Mouse (Mus musculus): Measurements from ENCODE around the gene Fnip2. TPM values are rescaled to one million over a fixed set of nuclear protein-coding genes. Genes with fewer than 3 reads are reported as not detected.
"Not testable (repeated sequence)": the region's sequence is repeated elsewhere in the genome, so short reads cannot be mapped to it uniquely, and the experiment has no call there.

Fnip2 gene
- polyA plus RNA-seq, 1 experiment from 2014 or later: 9.9 TPM

GRCm38 (mm10) chr3:79446648-79447047 is 120.9 kb downstream of the Fnip2 start:
- H3K4me1 ChIP-seq (replicated peaks; ENCODE audit: control insufficient read depth, insufficient read depth, low read length); H3K4me2 ChIP-seq (replicated peaks); DNase-seq (ENCODE audit: low spot score); H3K36me3 ChIP-seq (replicated peaks; ENCODE audit: control insufficient read depth, insufficient read depth); H3K4me3 ChIP-seq (replicated peaks; ENCODE audit: low read length); H3K9me3 ChIP-seq (ENCODE audit: control insufficient read depth, low read length); ATAC-seq (ENCODE audit: low FRiP score); H3K9ac ChIP-seq; H3K27me3 ChIP-seq (ENCODE audit: control insufficient read depth, insufficient read depth, low read length); H3K27ac ChIP-seq: not testable (repeated sequence)
- 85% methylated on average over 3 of the region's 3 CpGs for WGBS

GRCm38 (mm10) chr3:79446124-79446523 is 121.5 kb downstream of the Fnip2 start:
- Histone ChIP-seq H3K9ac (no peak overlapping the region), H3K27me3 (ENCODE audit: control insufficient read depth, insufficient read depth, low read length) (no peaks in the 10 kb centered on the region), H3K27ac (no peak overlapping the region), H3K36me3 (replicated peaks; ENCODE audit: control insufficient read depth, insufficient read depth) (no peaks in the 10 kb centered on the region), H3K4me2 (replicated peaks) (no peak overlapping the region), H3K4me1 (replicated peaks; ENCODE audit: control insufficient read depth, insufficient read depth, low read length) (no peaks in the 10 kb centered on the region), H3K4me3 (replicated peaks; ENCODE audit: low read length) (no peak overlapping the region), H3K9me3 (ENCODE audit: control insufficient read depth, low read length) (no peaks in the 10 kb centered on the region)
- ATAC-seq (ENCODE audit: low FRiP score) (no peak), DNase-seq (ENCODE audit: low spot score) (no peak)
- 93% methylated on average over 4 of the region's 4 CpGs for WGBS

- ATAC-seq (ENCODE audit: low FRiP score): no peak
- H3K4me3 ChIP-seq (replicated peaks; ENCODE audit: low read length): no peak overlapping the region
- no peaks in the 10 kb centered on the region for H3K9me3 ChIP-seq (ENCODE audit: control insufficient read depth, low read length)
- WGBS: 84% methylated on average over 8 of the region's 8 CpGs
- DNase-seq (ENCODE audit: low spot score): no peak
- H3K9ac ChIP-seq: no peak overlapping the region
- no peaks in the 10 kb centered on the region for H3K36me3 ChIP-seq (replicated peaks; ENCODE audit: control insufficient read depth, insufficient read depth)
- no peaks in the 10 kb centered on the region for H3K27me3 ChIP-seq (ENCODE audit: control insufficient read depth, insufficient read depth, low read length)
- no peak overlapping the region for H3K4me2 ChIP-seq (replicated peaks)
- 0 out of 2 replicates have a peak, but pooled peaks cover 5% of the 10 kb centered on the region for H3K4me1 ChIP-seq (replicated peaks; ENCODE audit: control insufficient read depth, insufficient read depth, low read length)
- H3K27ac ChIP-seq: no peak overlapping the region
Measured at GRCm38 (mm10) chr3:79445041-79445440, 122.6 kb downstream of the Fnip2 start.

- Histone ChIP-seq H3K4me2 (replicated peaks) (no peak overlapping the region), H3K9me3 (ENCODE audit: control insufficient read depth, low read length) (no peaks in the 10 kb centered on the region), H3K27ac (no peak overlapping the region), H3K4me3 (replicated peaks; ENCODE audit: low read length) (no peak overlapping the region), H3K9ac (no peak overlapping the region), H3K4me1 (replicated peaks; ENCODE audit: control insufficient read depth, insufficient read depth, low read length) (0 out of 2 replicates have a peak, but pooled peaks cover 5% of the 10 kb centered on the region), H3K27me3 (ENCODE audit: control insufficient read depth, insufficient read depth, low read length) (no peaks in the 10 kb centered on the region), H3K36me3 (replicated peaks; ENCODE audit: control insufficient read depth, insufficient read depth) (no peaks in the 10 kb centered on the region)
- DNase-seq (ENCODE audit: low spot score): no peak
- ATAC-seq (ENCODE audit: low FRiP score): no peak
- 70% methylated on average over 4 of the region's 4 CpGs for WGBS
Measured at GRCm38 (mm10) chr3:79443850-79444249, 123.7 kb downstream of the Fnip2 start.

GRCm38 (mm10) chr3:79440976-79441491 is 126.6 kb downstream of the Fnip2 start:
- Histone ChIP-seq H3K27ac (peak overlapping the region; percentile 41; the same call in 1 of the 2 replicates), H3K36me3 (replicated peaks; ENCODE audit: control insufficient read depth, insufficient read depth) (no peaks in the 10 kb centered on the region), H3K4me2 (replicated peaks) (no peak overlapping the region; the same call in 1 of the 2 replicates), H3K9ac (no peak overlapping the region), H3K4me1 (replicated peaks; ENCODE audit: control insufficient read depth, insufficient read depth, low read length) (0 out of 2 replicates have a peak, but pooled peaks cover 5% of the 10 kb centered on the region), H3K4me3 (replicated peaks; ENCODE audit: low read length) (no peak overlapping the region), H3K27me3 (ENCODE audit: control insufficient read depth, insufficient read depth, low read length) (no peaks in the 10 kb centered on the region), H3K9me3 (ENCODE audit: control insufficient read depth, low read length) (no peaks in the 10 kb centered on the region)
- peak; percentile 55; the same call in 1 of the 2 replicates for ATAC-seq (ENCODE audit: low FRiP score)
- WGBS: 54% methylated on average over 12 of the region's 12 CpGs
- DNase-seq (ENCODE audit: low spot score): peak; percentile 58

- Histone ChIP-seq H3K36me3 (replicated peaks; ENCODE audit: control insufficient read depth, insufficient read depth) (no peaks in the 10 kb centered on the region), H3K27ac (no peak overlapping the region), H3K4me1 (replicated peaks; ENCODE audit: control insufficient read depth, insufficient read depth, low read length) (0 out of 2 replicates have a peak, but pooled peaks cover 5% of the 10 kb centered on the region), H3K4me2 (replicated peaks) (no peak overlapping the region), H3K4me3 (replicated peaks; ENCODE audit: low read length) (no peak overlapping the region), H3K27me3 (ENCODE audit: control insufficient read depth, insufficient read depth, low read length) (no peaks in the 10 kb centered on the region), H3K9me3 (ENCODE audit: control insufficient read depth, low read length) (no peaks in the 10 kb centered on the region), H3K9ac (no peak overlapping the region)
- no peak for ATAC-seq (ENCODE audit: low FRiP score)
- WGBS: 96% methylated on average over 3 of the region's 3 CpGs
- no peak for DNase-seq (ENCODE audit: low spot score)
Measured at GRCm38 (mm10) chr3:79438276-79438675, 129.3 kb downstream of the Fnip2 start.

- H3K4me2 ChIP-seq (replicated peaks): no peak overlapping the region
- H3K9ac ChIP-seq: no peak overlapping the region
- H3K9me3 ChIP-seq (ENCODE audit: control insufficient read depth, low read length): no peaks in the 10 kb centered on the region
- ATAC-seq (ENCODE audit: low FRiP score) (no peak), DNase-seq (ENCODE audit: low spot score) (no peak)
- H3K27me3 ChIP-seq (ENCODE audit: control insufficient read depth, insufficient read depth, low read length): no peaks in the 10 kb centered on the region
- H3K4me3 ChIP-seq (replicated peaks; ENCODE audit: low read length): no peak overlapping the region
- WGBS: 84% methylated on average over 7 of the region's 7 CpGs
- no peak overlapping the region for H3K27ac ChIP-seq
- no peaks in the 10 kb centered on the region for H3K36me3 ChIP-seq (replicated peaks; ENCODE audit: control insufficient read depth, insufficient read depth)
- 0 out of 2 replicates have a peak, but pooled peaks cover 5% of the 10 kb centered on the region for H3K4me1 ChIP-seq (replicated peaks; ENCODE audit: control insufficient read depth, insufficient read depth, low read length)
Measured at GRCm38 (mm10) chr3:79436186-79436585, 131.4 kb downstream of the Fnip2 start.

GRCm38 (mm10) chr3:79434985-79435384 is 132.6 kb downstream of the Fnip2 start:
- Histone ChIP-seq H3K9me3 (ENCODE audit: control insufficient read depth, low read length) (no peaks in the 10 kb centered on the region), H3K9ac (no peak overlapping the region), H3K4me2 (replicated peaks) (no peak overlapping the region), H3K27ac (no peak overlapping the region), H3K4me1 (replicated peaks; ENCODE audit: control insufficient read depth, insufficient read depth, low read length) (no peaks in the 10 kb centered on the region), H3K4me3 (replicated peaks; ENCODE audit: low read length) (no peak overlapping the region), H3K36me3 (replicated peaks; ENCODE audit: control insufficient read depth, insufficient read depth) (no peaks in the 10 kb centered on the region), H3K27me3 (ENCODE audit: control insufficient read depth, insufficient read depth, low read length) (no peaks in the 10 kb centered on the region)
- ATAC-seq (ENCODE audit: low FRiP score) (no peak), DNase-seq (ENCODE audit: low spot score) (no peak)
- WGBS: 42% methylated on average over 5 of the region's 5 CpGs

- Histone ChIP-seq H3K36me3 (replicated peaks; ENCODE audit: control insufficient read depth, insufficient read depth) (no peaks in the 10 kb centered on the region), H3K4me2 (replicated peaks) (no peak overlapping the region), H3K9me3 (ENCODE audit: control insufficient read depth, low read length) (no peaks in the 10 kb centered on the region), H3K27ac (no peak overlapping the region), H3K4me1 (replicated peaks; ENCODE audit: control insufficient read depth, insufficient read depth, low read length) (no peaks in the 10 kb centered on the region), H3K27me3 (ENCODE audit: control insufficient read depth, insufficient read depth, low read length) (no peaks in the 10 kb centered on the region), H3K4me3 (replicated peaks; ENCODE audit: low read length) (no peak overlapping the region), H3K9ac (no peak overlapping the region)
- 81% methylated on average over 9 of the region's 9 CpGs for WGBS
- DNase-seq (ENCODE audit: low spot score) (no peak), ATAC-seq (ENCODE audit: low FRiP score) (no peak)
Measured at GRCm38 (mm10) chr3:79434436-79434835, 133.2 kb downstream of the Fnip2 start.

- H3K4me2 ChIP-seq (replicated peaks): no peak overlapping the region
- no peaks in the 10 kb centered on the region for H3K4me1 ChIP-seq (replicated peaks; ENCODE audit: control insufficient read depth, insufficient read depth, low read length)
- DNase-seq (ENCODE audit: low spot score) (no peak), ATAC-seq (ENCODE audit: low FRiP score) (no peak)
- H3K4me3 ChIP-seq (replicated peaks; ENCODE audit: low read length): no peak overlapping the region
- H3K9ac ChIP-seq: no peak overlapping the region
- H3K27ac ChIP-seq: no peak overlapping the region
- no peaks in the 10 kb centered on the region for H3K9me3 ChIP-seq (ENCODE audit: control insufficient read depth, low read length)
- no peaks in the 10 kb centered on the region for H3K36me3 ChIP-seq (replicated peaks; ENCODE audit: control insufficient read depth, insufficient read depth)
- H3K27me3 ChIP-seq (ENCODE audit: control insufficient read depth, insufficient read depth, low read length): no peaks in the 10 kb centered on the region
Measured at GRCm38 (mm10) chr3:79433593-79433992, 134.0 kb downstream of the Fnip2 start.

Measured in hindbrain, embryonic 14.5 days (tissue).